Mouse (Mus musculus) midbrain, embryonic 14.5 days (tissue): ENCODE measurements around the gene 3110082I17Rik. TPM values are rescaled to one million over a fixed set of nuclear protein-coding genes. Genes with fewer than 3 reads are reported as not detected.

ENCODE experiments used
- ATAC-seq: fragments of 200-750 bp; cut with Nextera tagmentation; 2 replicates; pipeline ENCODE4 v1.8.0; 2017; ENCODE audit warnings: moderate number of reproducible peaks, moderate library complexity; ENCODE audit not compliant: low FRiP score, low TSS enrichment
- DNase-seq: peaks from one replicate; pipeline ENCODE4 v3.0.0-alpha.2; 2015
- H3K27ac ChIP-seq: fragments of 300-500 bp; sonication (generic); replicated peaks from 2 replicates; pipeline ENCODE4 v1.5.1; 2014; ENCODE audit warnings: mild to moderate bottlenecking, low read depth, low read length, moderate library complexity
- H3K27me3 ChIP-seq: fragments of 300-500 bp; sonication (generic); 2 replicates; pipeline ENCODE4 v1.6.1; 2014; ENCODE audit warnings: low read length, control low read depth, mixed read lengths; ENCODE audit not compliant: control insufficient read depth, insufficient read depth
- H3K36me3 ChIP-seq: fragments of 300-500 bp; sonication (generic); 2 replicates; pipeline ENCODE4 v1.6.1; 2014; ENCODE audit warnings: low read length, control low read depth; ENCODE audit not compliant: control insufficient read depth, insufficient read depth
- H3K4me1 ChIP-seq: fragments of 300-500 bp; sonication (generic); 2 replicates; pipeline ENCODE4 v1.6.1; 2014; ENCODE audit warnings: mild to moderate bottlenecking, antibody characterized with exemption, low read length, control low read depth; ENCODE audit not compliant: control insufficient read depth, insufficient read depth
- H3K4me2 ChIP-seq: fragments of 300-500 bp; sonication (generic); 2 replicates; pipeline ENCODE4 v1.6.1; 2014; ENCODE audit warnings: mild to moderate bottlenecking, low read length, moderate library complexity
- H3K4me3 ChIP-seq: fragments of 300-500 bp; sonication (generic); replicated peaks from 2 replicates; pipeline ENCODE4 v1.5.1; 2014; ENCODE audit warnings: low read depth, low read length
- H3K9ac ChIP-seq: fragments of 300-500 bp; sonication (generic); replicated peaks from 2 replicates; pipeline ENCODE4 v1.6.1; 2014; ENCODE audit warnings: mild to moderate bottlenecking, low read length, moderate library complexity
- H3K9me3 ChIP-seq: fragments of 300-500 bp; sonication (generic); 2 replicates; pipeline ENCODE4 v1.6.1; 2016; ENCODE audit warnings: low read length, control low read depth, mixed read lengths; ENCODE audit not compliant: control insufficient read depth
- whole genome bisulfite sequencing: fragments of 180-500 bp; shearing (Covaris S2); extraction: QIAGEN DNeasy Blood & Tissue Kit; methylation state at CpG from one replicate; pipeline ENCODE4 v1.1.7; 2014; 5-methylcytosine and 5-hydroxymethylcytosine counted together
- polyA plus RNA-seq: library from polyadenylated mRNA; unstranded; fragments of >200 nt; fragmentation: Nextera tagmentation; extraction: Ambion mirVana; gene quantifications from 2 replicates; pipeline ENCODE4 v1.2.1, GENCODE M21; 2014

The 3110082I17Rik gene
- polyA plus RNA-seq, 1 experiment from 2014 or later = 12.8 TPM

- Histone ChIP-seq H3K4me2 (no peak overlapping the region), H3K4me3 (no peak overlapping the region), H3K27me3 (no peaks in the 10 kb centered on the region), H3K9me3 (no peaks in the 10 kb centered on the region), H3K9ac (no peak overlapping the region), H3K4me1 (no peaks in the 10 kb centered on the region), H3K36me3 (no peaks in the 10 kb centered on the region), H3K27ac (no peak overlapping the region)
- DNase-seq = no peak
- no peak for ATAC-seq
- WGBS = 87% methylated on average over 5 of the region's 5 CpGs
Measured at GRCm38 (mm10) chr5:139398786-139399185, 61.5 kb downstream of the 3110082I17Rik start.

DNA sequence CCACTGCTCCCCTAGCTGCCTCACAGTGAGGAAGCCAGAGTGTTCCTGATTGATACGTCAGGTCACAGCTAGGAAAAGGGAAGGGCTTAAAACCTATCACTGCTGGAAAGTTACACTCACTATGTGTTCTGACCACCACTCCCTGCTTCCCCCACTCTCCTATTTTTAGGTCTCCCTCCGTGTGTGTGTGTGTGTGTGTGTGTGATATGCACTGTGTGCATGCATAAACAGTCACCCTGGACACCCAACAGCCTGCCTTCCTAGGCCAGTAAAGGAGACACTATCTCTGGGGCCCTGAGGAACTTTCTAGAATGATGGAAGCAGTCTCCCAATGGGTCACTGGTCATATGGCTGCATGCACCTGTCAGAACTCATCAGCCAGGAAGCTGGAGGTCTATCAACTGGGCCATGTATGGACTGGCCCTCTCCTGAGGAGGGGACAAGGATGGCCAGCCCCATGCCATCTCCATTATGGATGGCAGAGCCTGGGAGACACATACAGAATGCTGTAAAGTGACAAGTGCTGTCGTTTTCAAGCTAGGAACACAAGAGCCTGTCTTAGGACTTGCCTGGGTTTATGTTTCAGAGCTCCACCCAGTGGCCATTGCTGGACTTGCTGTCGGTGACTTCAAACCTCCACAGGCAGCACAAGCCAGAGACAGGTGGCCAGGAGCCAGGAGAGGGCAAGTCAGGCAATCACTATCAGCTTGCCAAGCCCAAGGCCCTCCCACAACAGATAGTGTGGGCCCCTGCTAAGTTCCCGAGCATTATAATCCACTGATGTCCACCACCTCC is 62.2 kb downstream of the 3110082I17Rik start:
- peak; percentile 40; the same call in 1 of the 2 replicates for ATAC-seq
- no peak overlapping the region for H3K4me3 ChIP-seq
- no peaks in the 10 kb centered on the region for H3K4me1 ChIP-seq
- DNase-seq = peak; percentile 91
- H3K9me3 ChIP-seq = no peaks in the 10 kb centered on the region
- H3K4me2 ChIP-seq = no peak overlapping the region
- no peaks in the 10 kb centered on the region for H3K27me3 ChIP-seq
- WGBS = 43% methylated on average over 5 of the region's 5 CpGs
- no peak overlapping the region for H3K9ac ChIP-seq
- H3K36me3 ChIP-seq = no peaks in the 10 kb centered on the region
- H3K27ac ChIP-seq = no peak overlapping the region

DNA sequence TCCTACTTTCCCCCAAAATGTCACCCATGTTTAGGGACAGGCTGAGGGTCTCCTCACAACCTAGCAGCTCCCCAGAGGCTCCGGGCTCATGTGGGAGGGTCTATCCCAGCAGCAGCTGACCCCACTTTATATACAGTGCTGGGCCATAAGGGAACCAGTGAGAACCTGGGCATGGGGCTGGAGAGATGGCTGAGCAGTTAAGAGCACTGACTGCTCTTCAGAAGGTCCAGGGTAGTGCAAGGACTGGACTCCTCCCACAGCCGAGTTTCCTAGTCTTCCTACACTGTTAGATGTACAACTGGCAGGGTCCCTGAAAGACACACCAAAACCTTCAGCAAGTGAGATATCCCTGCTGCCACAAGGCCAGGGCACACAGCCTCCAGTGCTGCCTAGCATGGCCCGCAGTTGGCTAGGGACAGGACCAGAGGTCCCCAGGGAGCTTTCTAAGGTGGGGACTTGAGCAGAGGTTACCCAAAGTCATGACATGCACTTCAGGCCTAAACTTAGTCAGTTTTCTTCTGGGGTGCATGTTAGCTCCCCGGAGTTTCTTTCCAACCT is 62.9 kb downstream of the 3110082I17Rik start:
- H3K4me2 ChIP-seq = no peak overlapping the region
- 90% methylated on average over 4 of the region's 4 CpGs for WGBS
- ATAC-seq (no peak), DNase-seq (no peak)
- H3K27me3 ChIP-seq = no peaks in the 10 kb centered on the region
- H3K4me1 ChIP-seq = no peaks in the 10 kb centered on the region
- no peak overlapping the region for H3K27ac ChIP-seq
- H3K36me3 ChIP-seq = no peaks in the 10 kb centered on the region
- H3K4me3 ChIP-seq = no peak overlapping the region
- H3K9ac ChIP-seq = no peak overlapping the region
- no peaks in the 10 kb centered on the region for H3K9me3 ChIP-seq

DNA sequence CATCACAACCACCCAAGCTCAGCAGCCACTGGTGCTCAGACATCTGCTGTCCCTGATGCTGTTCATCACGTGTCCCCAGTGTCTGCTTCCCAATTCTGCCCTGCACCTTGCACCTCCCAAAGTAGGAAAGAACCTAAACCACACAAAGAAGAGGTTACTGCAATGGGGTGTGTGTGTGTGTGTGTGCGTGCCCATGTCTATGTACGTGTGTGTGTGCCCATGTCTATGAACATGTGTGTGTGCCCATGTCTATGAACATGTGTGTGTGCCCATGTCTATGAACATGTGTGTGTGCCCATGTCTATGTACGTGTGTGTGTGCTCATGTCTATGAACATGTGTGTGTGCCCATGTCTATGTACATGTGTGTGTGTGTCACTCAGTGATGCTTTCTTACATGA is 64.8 kb downstream of the 3110082I17Rik start:
- H3K27me3 ChIP-seq = no peaks in the 10 kb centered on the region
- DNase-seq (no peak), ATAC-seq (no peak)
- no peaks in the 10 kb centered on the region for H3K36me3 ChIP-seq
- H3K4me3 ChIP-seq = no peak overlapping the region
- H3K27ac ChIP-seq = no peak overlapping the region
- H3K9me3 ChIP-seq = no peaks in the 10 kb centered on the region
- no peaks in the 10 kb centered on the region for H3K4me1 ChIP-seq
- no peak overlapping the region for H3K4me2 ChIP-seq
- 94% methylated on average over 4 of the region's 4 CpGs for whole genome bisulfite sequencing
- H3K9ac ChIP-seq = no peak overlapping the region

DNA sequence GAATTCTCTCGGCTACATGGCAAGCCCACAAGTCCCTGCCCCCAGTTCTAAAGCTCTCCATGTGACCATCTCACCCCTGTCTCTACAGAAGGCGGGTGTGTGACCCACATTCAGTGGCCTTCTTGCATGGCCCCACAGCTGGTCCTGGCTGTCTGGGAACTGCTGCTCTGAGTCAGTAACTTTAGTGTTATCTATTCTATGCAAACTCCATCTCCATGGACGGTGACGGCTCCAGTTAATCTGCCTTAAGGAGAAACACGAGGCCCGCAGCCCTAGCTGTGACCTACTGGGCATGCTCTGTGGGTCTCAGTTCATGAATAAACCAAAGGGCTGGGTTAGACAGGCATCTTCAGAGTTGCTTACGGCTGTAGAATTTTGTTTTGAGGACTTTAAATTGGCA is 65.9 kb downstream of the 3110082I17Rik start:
- Histone ChIP-seq H3K27ac (no peak overlapping the region), H3K4me2 (no peak overlapping the region), H3K36me3 (no peaks in the 10 kb centered on the region), H3K4me1 (no peaks in the 10 kb centered on the region), H3K27me3 (no peaks in the 10 kb centered on the region), H3K9me3 (no peaks in the 10 kb centered on the region), H3K4me3 (no peak overlapping the region), H3K9ac (no peak overlapping the region)
- no peak for ATAC-seq
- 50% methylated on average over 7 of the region's 7 CpGs for WGBS
- DNase-seq = no peak

GRCm38 (mm10) chr5:139393197-139393588 is 67.1 kb downstream of the 3110082I17Rik start:
- H3K9ac ChIP-seq = no peak overlapping the region
- DNase-seq (no peak), ATAC-seq (no peak)
- no peak overlapping the region for H3K27ac ChIP-seq
- H3K27me3 ChIP-seq = no peaks in the 10 kb centered on the region
- no peak overlapping the region for H3K4me2 ChIP-seq
- no peaks in the 10 kb centered on the region for H3K36me3 ChIP-seq
- H3K9me3 ChIP-seq = no peaks in the 10 kb centered on the region
- no peaks in the 10 kb centered on the region for H3K4me1 ChIP-seq
- H3K4me3 ChIP-seq = no peak overlapping the region
- 86% methylated on average over 16 of the region's 16 CpGs for WGBS

DNA sequence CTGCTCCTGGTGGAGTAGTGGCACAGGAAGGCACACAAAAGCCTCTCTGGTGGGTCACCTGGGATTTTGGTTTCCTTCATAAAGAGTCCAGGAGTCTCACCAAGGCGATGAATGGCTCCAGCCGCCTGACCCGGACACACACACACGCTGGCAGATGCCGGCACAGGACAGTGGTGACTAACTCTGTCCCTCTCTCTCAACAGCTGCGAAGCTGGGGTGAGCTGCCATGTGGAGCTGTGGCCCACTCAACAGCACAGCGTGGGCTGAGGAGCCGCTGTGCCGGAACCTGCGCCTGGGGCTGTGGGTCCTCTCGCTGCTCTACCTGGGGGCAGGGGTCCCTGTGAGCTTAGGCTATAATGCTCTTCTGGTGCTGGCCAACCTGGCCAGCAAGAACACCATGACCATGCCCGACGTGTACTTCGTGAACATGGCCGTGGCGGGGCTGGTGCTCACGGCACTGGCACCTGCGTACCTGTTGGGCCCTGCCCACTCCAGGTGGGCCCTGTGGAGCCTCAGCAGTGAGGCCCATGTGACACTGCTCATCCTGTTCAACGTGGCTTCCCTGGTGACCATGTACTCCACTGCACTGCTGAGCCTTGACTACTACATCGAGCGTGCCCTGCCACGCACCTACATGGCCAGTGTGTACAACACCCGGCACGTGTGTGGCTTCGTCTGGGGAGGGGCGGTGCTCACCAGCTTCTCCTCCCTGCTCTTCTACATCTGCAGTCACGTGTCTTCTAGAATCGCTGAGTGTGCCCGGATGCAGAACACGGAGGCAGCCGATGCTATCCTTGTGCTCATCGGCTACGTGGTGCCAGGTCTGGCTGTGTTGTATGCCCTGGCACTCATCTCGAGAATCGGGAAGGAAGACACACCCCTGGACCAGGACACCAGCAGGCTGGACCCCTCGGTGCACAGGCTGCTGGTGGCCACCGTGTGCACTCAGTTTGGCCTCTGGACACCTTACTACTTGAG is 67.8 kb downstream of the 3110082I17Rik start:
- no peaks in the 10 kb centered on the region for H3K27me3 ChIP-seq
- H3K27ac ChIP-seq = no peak overlapping the region
- no peak for DNase-seq
- H3K9me3 ChIP-seq = no peaks in the 10 kb centered on the region
- 94% methylated on average over 37 of the region's 37 CpGs for WGBS
- no peak for ATAC-seq
- no peak overlapping the region for H3K4me3 ChIP-seq
- no peaks in the 10 kb centered on the region for H3K4me1 ChIP-seq
- no peak overlapping the region for H3K4me2 ChIP-seq
- no peaks in the 10 kb centered on the region for H3K36me3 ChIP-seq
- no peak overlapping the region for H3K9ac ChIP-seq

- no peaks in the 10 kb centered on the region for H3K36me3 ChIP-seq
- H3K9ac ChIP-seq = no peak overlapping the region
- no peak overlapping the region for H3K4me2 ChIP-seq
- H3K27ac ChIP-seq = no peak overlapping the region
- no peaks in the 10 kb centered on the region for H3K9me3 ChIP-seq
- ATAC-seq (no peak), DNase-seq (no peak)
- no peaks in the 10 kb centered on the region for H3K4me1 ChIP-seq
- H3K4me3 ChIP-seq = no peak overlapping the region
- 77% methylated on average over 11 of the region's 11 CpGs for WGBS
- no peaks in the 10 kb centered on the region for H3K27me3 ChIP-seq
Measured at GRCm38 (mm10) chr5:139391309-139391990, 68.9 kb downstream of the 3110082I17Rik start.
